Mouse (Mus musculus) layer of hippocampus, adult 9-10 months (tissue): ENCODE data around the gene Slc6a5.

Experiments used
- DNase-seq: peaks from one replicate; pipeline ENCODE4 v3.0.0; 2022; ENCODE audit warnings: low spot score

Gene Slc6a5

GRCm38 (mm10) chr7:49909850-49910249 is at the start of gene Slc6a5:
Gene Slc6a5, plus strand, starts transcription at chr7:49910146.
- DNase-seq: no peak

- no peak for DNase-seq
Observed at GRCm38 (mm10) chr7:49861196-49861595, 48.8 kb upstream of the Slc6a5 start.

- DNase-seq: no peak
Observed at GRCm38 (mm10) chr7:49863753-49864152, 46.2 kb upstream of the Slc6a5 start.

- DNase-seq: no peak
Observed at GRCm38 (mm10) chr7:49869656-49870055, 40.3 kb upstream of the Slc6a5 start.

- DNase-seq: no peak
Observed at GRCm38 (mm10) chr7:49870276-49870675, 39.7 kb upstream of the Slc6a5 start.

GRCm38 (mm10) chr7:49877307-49877706 is 32.6 kb upstream of the Slc6a5 start:
- no peak for DNase-seq

GRCm38 (mm10) chr7:49879051-49879450 is 30.9 kb upstream of the Slc6a5 start:
- no peak for DNase-seq

GRCm38 (mm10) chr7:49879998-49880707 is 29.8 kb upstream of the Slc6a5 start:
- no peak for DNase-seq

GRCm38 (mm10) chr7:49882288-49882687 is 27.7 kb upstream of the Slc6a5 start:
- DNase-seq: no peak

- no peak for DNase-seq
Observed at GRCm38 (mm10) chr7:49882694-49883389, 27.1 kb upstream of the Slc6a5 start.

- DNase-seq: no peak
Observed at GRCm38 (mm10) chr7:49887776-49888390, 22.1 kb upstream of the Slc6a5 start.

- DNase-seq: no peak
Observed at GRCm38 (mm10) chr7:49894786-49895185, 15.2 kb upstream of the Slc6a5 start.

- no peak for DNase-seq
Observed at GRCm38 (mm10) chr7:49895296-49895695, 14.7 kb upstream of the Slc6a5 start.

- no peak for DNase-seq
Observed at GRCm38 (mm10) chr7:49902003-49902552, 7.9 kb upstream of the Slc6a5 start.

- no peak for DNase-seq
Observed at GRCm38 (mm10) chr7:49907191-49908171, 2.5 kb upstream of the Slc6a5 start.

- no peak for DNase-seq
Observed at GRCm38 (mm10) chr7:49908181-49908855, 1.6 kb upstream of the Slc6a5 start.

GRCm38 (mm10) chr7:49908990-49909411 is 945 bp upstream of the Slc6a5 start:
- DNase-seq: no peak

GRCm38 (mm10) chr7:49910361-49910760 is 415 bp downstream of the Slc6a5 start:
- no peak for DNase-seq

- no peak for DNase-seq
Observed at GRCm38 (mm10) chr7:49911147-49911946, 1.4 kb downstream of the Slc6a5 start.

- DNase-seq: no peak
Observed at GRCm38 (mm10) chr7:49911947-49912262, 2.0 kb downstream of the Slc6a5 start.
